Mouse (Mus musculus): ENCODE measurements around the gene Ttc29.

The Ttc29 gene

GRCm38 (mm10) chr8:78213074-78213473 is at the start of gene Ttc29:
Ttc29 (plus strand) TSS chr8:78213297.
- DNase-seq (ENCODE audit: low read depth, low spot score): peak; percentile 98

- DNase-seq (ENCODE audit: low read depth, low spot score): peak; percentile 68
Observed at GRCm38 (mm10) chr8:78171351-78171750, 41.7 kb upstream of the Ttc29 start.

- DNase-seq (ENCODE audit: low read depth, low spot score): no peak
Observed at GRCm38 (mm10) chr8:78182654-78183053, 30.4 kb upstream of the Ttc29 start.

- no peak for DNase-seq (ENCODE audit: low read depth, low spot score)
Observed at GRCm38 (mm10) chr8:78183414-78183813, 29.7 kb upstream of the Ttc29 start.

- no peak for DNase-seq (ENCODE audit: low read depth, low spot score)
Observed at GRCm38 (mm10) chr8:78187087-78187486, 26.0 kb upstream of the Ttc29 start.

- peak; percentile 70 for DNase-seq (ENCODE audit: low read depth, low spot score)
Observed at GRCm38 (mm10) chr8:78204229-78204628, 8.9 kb upstream of the Ttc29 start.

GRCm38 (mm10) chr8:78210424-78210823 is 2.7 kb upstream of the Ttc29 start:
- DNase-seq (ENCODE audit: low read depth, low spot score): no peak

- DNase-seq (ENCODE audit: low read depth, low spot score): no peak
Observed at GRCm38 (mm10) chr8:78214645-78215044, 1.5 kb downstream of the Ttc29 start.

- DNase-seq (ENCODE audit: low read depth, low spot score): peak; percentile 40
Observed at GRCm38 (mm10) chr8:78226087-78226486, 13.0 kb downstream of the Ttc29 start.

GRCm38 (mm10) chr8:78230721-78231120 is 17.6 kb downstream of the Ttc29 start:
- DNase-seq (ENCODE audit: low read depth, low spot score): no peak

- no peak for DNase-seq (ENCODE audit: low read depth, low spot score)
Observed at GRCm38 (mm10) chr8:78232870-78233707, 20.0 kb downstream of the Ttc29 start.

- DNase-seq (ENCODE audit: low read depth, low spot score): no peak
Observed at GRCm38 (mm10) chr8:78233708-78234201, 20.7 kb downstream of the Ttc29 start.

- peak; percentile 18 for DNase-seq (ENCODE audit: low read depth, low spot score)
Observed at GRCm38 (mm10) chr8:78237972-78238675, 25.0 kb downstream of the Ttc29 start.

GRCm38 (mm10) chr8:78251115-78251514 is 38.0 kb downstream of the Ttc29 start:
- no peak for DNase-seq (ENCODE audit: low read depth, low spot score)

- DNase-seq (ENCODE audit: low read depth, low spot score): no peak
Observed at GRCm38 (mm10) chr8:78254374-78254773, 41.3 kb downstream of the Ttc29 start.

GRCm38 (mm10) chr8:78255011-78255410 is 41.9 kb downstream of the Ttc29 start:
- DNase-seq (ENCODE audit: low read depth, low spot score): no peak

- DNase-seq (ENCODE audit: low read depth, low spot score): no peak
Observed at GRCm38 (mm10) chr8:78265506-78265905, 52.4 kb downstream of the Ttc29 start.

GRCm38 (mm10) chr8:78266231-78266630 is 53.1 kb downstream of the Ttc29 start:
- no peak for DNase-seq (ENCODE audit: low read depth, low spot score)

GRCm38 (mm10) chr8:78267894-78268411 is 54.9 kb downstream of the Ttc29 start:
- peak; percentile 54 for DNase-seq (ENCODE audit: low read depth, low spot score)

- no peak for DNase-seq (ENCODE audit: low read depth, low spot score)
Observed at GRCm38 (mm10) chr8:78269281-78269680, 56.2 kb downstream of the Ttc29 start.

- DNase-seq (ENCODE audit: low read depth, low spot score): no peak
Observed at GRCm38 (mm10) chr8:78271391-78271790, 58.3 kb downstream of the Ttc29 start.

GRCm38 (mm10) chr8:78276120-78276519 is 63.0 kb downstream of the Ttc29 start:
- peak; percentile 60 for DNase-seq (ENCODE audit: low read depth, low spot score)
